Mouse (Mus musculus) heart, postnatal 0 days (tissue): ENCODE measurements at regions not wholly inside any gene's neighbourhood (a gene's known extent, or its start where the extent isn't known, plus 50 kb on each side); places are given as distances from the start of the nearest gene placed in this dataset.

Experiments used
- CTCF ChIP-seq: IDR thresholded peaks from 2 replicates; pipeline ENCODE4 v1.5.1; 2016; ENCODE audit warnings: antibody characterized with exemption, control low read depth, low read depth
- EP300 ChIP-seq: IDR thresholded peaks from 2 replicates; pipeline ENCODE4 v1.6.1; 2016; ENCODE audit warnings: antibody characterized with exemption, low read depth

DNA sequence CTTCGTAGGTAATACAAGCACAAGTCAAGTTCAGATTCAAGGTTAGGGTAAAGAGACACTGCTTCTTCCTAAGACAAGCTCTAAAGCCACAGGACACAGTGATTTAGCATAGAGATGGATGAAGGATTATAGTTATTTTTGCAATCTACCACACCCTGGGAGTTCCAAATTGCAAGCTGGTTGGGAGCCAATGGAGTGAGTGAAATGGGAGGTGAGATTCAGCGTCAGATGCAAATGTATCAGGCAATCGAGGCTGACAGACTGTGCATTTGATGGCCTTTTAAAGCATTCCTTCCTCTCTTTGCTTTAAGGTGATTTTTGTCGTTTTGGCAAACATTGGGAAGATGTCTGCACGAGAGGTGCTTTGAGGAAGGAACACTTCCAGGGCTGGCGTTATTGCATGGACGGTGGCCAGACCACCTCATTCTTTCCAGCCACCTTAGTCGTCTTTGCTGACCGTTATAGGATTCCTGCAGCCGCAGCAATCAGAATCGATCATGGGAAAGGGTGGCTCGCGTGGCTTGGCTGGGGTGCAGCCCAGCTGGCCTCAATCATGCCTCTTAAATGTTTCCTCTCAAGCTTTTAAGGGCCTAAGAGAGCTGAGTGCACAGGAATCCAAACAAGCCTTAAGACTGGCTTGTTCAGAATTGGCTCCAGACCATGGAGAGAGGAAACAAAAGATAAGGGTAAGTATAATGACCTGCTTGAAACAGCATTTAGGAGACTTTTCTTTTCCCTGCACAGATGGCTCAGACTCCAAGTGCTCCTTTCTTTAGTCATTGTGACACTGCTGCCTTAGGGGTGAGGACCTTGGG lies 265.0 kb upstream of the Tle4 start:
- no peak for TF ChIP-seq CTCF
- TF ChIP-seq EP300: no peak
